Mouse (Mus musculus) adipocyte (in vitro differentiated cells): ENCODE data around the gene Mllt1.

Experiments
- DNase-seq: peaks from one replicate; pipeline ENCODE4 v3.0.0-alpha.2; 2016; ENCODE audit warnings: low spot score

Gene Mllt1

GRCm38 (mm10) chr17:56935363-56936131 is at the start of gene Mllt1:
Gene Mllt1 (minus strand): TSS chr17:56935415.
- DNase-seq, result peak; percentile 87

- DNase-seq, result no peak
These were observed 49.7 kb upstream of the Mllt1 start for GRCm38 (mm10) chr17:56984886-56985285.

GRCm38 (mm10) chr17:56982013-56982412 is 46.8 kb upstream of the Mllt1 start, which contains the start of gene Acer1:
Gene Acer1 (minus strand): TSS chr17:56982126.
- no peak for DNase-seq

- no peak for DNase-seq
These were observed 45.8 kb upstream of the Mllt1 start for GRCm38 (mm10) chr17:56981049-56981448.

GRCm38 (mm10) chr17:56979524-56979923 is 44.3 kb upstream of the Mllt1 start:
- DNase-seq, result no peak

GRCm38 (mm10) chr17:56976531-56977390 is 41.5 kb upstream of the Mllt1 start:
- no peak for DNase-seq

GRCm38 (mm10) chr17:56975391-56975790 is 40.2 kb upstream of the Mllt1 start:
- no peak for DNase-seq

- no peak for DNase-seq
These were observed 39.6 kb upstream of the Mllt1 start for GRCm38 (mm10) chr17:56974708-56975240.

- no peak for DNase-seq
These were observed 38.9 kb upstream of the Mllt1 start for GRCm38 (mm10) chr17:56973956-56974707.

- no peak for DNase-seq
These were observed 34.9 kb upstream of the Mllt1 start for GRCm38 (mm10) chr17:56970081-56970480.

- DNase-seq, result no peak
These were observed 34.1 kb upstream of the Mllt1 start for GRCm38 (mm10) chr17:56969321-56969720.

GRCm38 (mm10) chr17:56963646-56964045 is 28.4 kb upstream of the Mllt1 start:
- DNase-seq, result no peak

- DNase-seq, result no peak
These were observed 27.6 kb upstream of the Mllt1 start for GRCm38 (mm10) chr17:56962642-56963405.

GRCm38 (mm10) chr17:56961880-56962279 is 26.7 kb upstream of the Mllt1 start:
- no peak for DNase-seq

- no peak for DNase-seq
These were observed 23.5 kb upstream of the Mllt1 start for GRCm38 (mm10) chr17:56958667-56959066.

GRCm38 (mm10) chr17:56957763-56958429 is 22.7 kb upstream of the Mllt1 start:
- peak; percentile 54 for DNase-seq

GRCm38 (mm10) chr17:56954871-56955270 is 19.7 kb upstream of the Mllt1 start:
- no peak for DNase-seq

GRCm38 (mm10) chr17:56952639-56953038 is 17.4 kb upstream of the Mllt1 start:
- no peak for DNase-seq

- peak; percentile 64 for DNase-seq
These were observed 15.7 kb upstream of the Mllt1 start for GRCm38 (mm10) chr17:56950915-56951314.

GRCm38 (mm10) chr17:56938751-56939150 is 3.5 kb upstream of the Mllt1 start:
- no peak for DNase-seq

GRCm38 (mm10) chr17:56936731-56937130 is 1.5 kb upstream of the Mllt1 start:
- DNase-seq, result no peak
